Mouse (Mus musculus): ENCODE results near the gene Naa15.

Gene Naa15

DNA sequence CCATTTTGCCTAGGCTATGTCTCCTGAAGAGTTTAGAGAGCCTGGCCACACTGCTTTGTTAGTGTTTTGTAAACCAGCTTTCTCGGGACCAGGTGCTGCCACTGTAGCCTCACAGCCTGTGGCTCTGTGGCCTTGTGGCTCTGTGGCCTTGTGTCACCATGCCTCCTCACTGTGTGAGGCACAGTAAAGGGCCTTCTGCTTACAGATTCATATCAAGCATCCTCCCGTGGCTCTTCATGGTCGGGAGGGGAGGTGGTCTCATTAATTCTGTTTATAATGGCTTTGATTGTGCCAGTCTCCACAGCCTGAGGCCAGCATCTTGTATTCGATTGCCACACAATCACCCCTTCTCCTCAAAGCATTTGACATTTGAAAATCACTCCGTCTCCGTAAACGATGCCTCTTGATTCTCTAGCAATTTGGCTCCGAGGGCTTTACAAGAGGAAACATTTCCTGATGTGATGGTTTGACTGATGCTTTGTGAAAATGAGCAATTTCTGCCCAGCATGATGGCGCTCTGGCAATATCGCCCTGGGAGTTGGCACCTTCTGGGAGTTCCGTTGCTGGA is 89.5 kb downstream of the Naa15 start:
- no peak for ATAC-seq (ENCODE audit: insufficient number of reproducible peaks, low FRiP score, low TSS enrichment)

DNA sequence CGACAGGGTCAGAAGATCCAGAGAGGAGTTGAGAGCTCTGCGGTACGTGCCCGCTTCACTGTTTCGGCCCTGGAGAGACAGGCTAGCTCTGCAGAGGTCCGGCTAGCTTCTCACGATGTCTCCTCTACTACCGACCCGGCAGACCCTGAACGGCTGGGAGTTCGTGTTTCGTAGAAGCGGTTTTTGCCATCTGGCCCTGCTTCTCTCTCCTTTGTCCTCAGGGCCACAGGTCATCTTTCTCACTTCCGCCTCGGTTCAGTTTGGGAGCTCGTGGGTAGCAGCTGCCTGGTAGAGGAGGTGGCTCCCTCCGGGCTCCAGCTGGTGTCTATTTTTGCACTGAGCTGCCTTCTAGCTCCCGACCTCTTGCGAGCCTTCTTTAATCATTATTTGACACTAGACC is 90.5 kb downstream of the Naa15 start:
- ATAC-seq (ENCODE audit: insufficient number of reproducible peaks, low FRiP score, low TSS enrichment): no peak

DNA sequence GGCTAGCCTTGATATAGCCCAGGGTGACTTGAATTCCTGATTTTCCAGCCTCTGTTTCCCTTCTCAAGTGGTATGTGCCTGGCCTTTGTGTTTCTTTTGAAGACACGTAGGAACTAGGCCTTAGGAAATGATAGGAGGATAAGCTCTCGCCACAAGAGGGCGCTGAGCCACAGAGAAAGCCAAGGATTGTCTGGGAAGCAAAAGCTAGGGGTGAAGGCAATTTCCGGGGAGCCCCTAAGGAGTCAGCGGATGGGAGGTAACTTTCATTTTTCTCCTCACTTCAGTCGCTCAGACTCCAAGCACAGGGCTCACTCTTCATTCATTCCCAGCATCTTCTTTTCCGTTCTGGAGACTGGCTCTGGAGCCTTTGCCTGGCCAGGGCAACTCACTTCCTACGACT is 96.0 kb downstream of the Naa15 start:
- peak; percentile 83 for ATAC-seq (ENCODE audit: insufficient number of reproducible peaks, low FRiP score, low TSS enrichment)

DNA sequence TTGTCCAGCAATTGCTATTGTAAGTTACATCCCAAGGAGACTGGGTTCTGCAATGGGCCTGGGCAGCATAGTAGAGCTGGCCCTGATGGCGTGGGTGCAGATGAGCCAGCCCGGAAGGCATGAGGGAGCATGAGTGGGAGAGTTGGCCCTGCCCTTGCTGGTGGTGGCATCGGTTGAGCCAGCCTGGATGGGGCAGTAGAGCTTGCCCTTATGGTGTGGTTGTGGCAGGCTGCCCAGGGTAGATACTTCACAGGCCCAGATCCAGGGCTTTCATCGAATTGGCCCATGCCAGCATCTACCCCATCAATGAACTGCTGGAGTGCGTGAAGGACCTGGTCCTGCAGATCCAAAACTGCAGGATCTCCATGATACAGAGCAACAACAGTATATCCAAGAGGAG is 97.0 kb downstream of the Naa15 start:
- ATAC-seq (ENCODE audit: insufficient number of reproducible peaks, low FRiP score, low TSS enrichment): peak; percentile 62

DNA sequence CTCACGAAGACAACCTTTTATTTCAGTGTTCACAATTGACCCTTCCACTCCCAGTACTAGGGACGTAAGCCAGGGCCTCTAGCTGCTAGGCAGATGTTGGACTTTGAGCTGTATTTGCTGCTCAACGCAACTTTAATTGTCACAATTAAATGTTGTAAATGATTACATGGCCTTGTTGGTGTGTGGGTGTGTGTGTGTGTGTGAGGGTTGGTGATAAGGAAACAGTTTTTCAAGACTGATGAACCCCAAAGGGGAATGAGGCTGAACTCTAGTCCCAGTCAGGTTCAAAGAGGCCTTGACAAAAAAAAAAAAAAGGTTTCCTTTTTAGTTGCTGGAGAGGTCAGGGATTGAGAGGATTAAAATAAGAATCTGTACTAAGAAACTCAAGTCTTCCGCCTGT is 102.5 kb downstream of the Naa15 start:
- ATAC-seq (ENCODE audit: insufficient number of reproducible peaks, low FRiP score, low TSS enrichment): no peak

DNA sequence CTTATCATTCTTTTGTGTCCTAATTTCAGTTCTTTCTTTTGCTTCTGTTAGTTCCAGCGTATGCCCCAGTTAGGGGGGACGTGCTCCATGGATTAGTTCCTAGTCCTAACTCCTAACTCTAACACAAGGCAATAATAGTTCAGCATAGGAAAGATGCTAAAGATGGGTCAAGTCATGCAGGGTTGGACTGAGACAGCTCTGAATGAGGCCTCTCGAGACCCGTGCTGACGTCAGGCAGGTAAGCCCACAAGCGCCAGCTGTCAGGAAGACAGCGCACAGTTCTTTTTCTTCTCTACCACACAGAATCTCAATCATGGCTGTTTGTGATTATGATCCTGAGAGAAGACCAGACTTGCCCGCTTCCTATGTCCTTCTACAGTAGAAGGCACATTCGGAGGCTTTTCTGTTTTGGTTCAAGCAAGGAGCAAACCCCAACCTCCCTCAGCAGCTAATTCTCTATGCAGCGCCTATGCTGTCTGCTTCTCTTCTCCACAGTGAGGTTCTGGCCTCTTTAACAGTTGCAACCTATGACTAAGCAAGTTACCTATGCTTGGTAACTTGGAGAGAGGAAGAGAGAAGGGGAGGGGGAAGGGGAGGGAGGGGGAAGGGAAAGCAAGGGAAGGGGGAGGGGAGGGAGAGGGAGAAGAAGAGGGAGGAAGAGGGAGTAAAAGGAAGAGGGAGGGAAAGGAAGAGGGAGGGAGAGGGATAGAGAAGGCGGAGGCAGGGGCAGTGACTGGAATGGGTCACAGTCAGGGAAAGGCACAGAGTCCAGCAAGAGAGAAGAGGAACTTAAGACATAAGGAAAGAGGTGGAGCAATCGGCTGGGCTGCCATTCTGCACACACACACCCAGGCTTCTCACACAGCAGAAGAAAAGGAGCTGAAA is 103.2 kb downstream of the Naa15 start:
- ATAC-seq (ENCODE audit: insufficient number of reproducible peaks, low FRiP score, low TSS enrichment): no peak

DNA sequence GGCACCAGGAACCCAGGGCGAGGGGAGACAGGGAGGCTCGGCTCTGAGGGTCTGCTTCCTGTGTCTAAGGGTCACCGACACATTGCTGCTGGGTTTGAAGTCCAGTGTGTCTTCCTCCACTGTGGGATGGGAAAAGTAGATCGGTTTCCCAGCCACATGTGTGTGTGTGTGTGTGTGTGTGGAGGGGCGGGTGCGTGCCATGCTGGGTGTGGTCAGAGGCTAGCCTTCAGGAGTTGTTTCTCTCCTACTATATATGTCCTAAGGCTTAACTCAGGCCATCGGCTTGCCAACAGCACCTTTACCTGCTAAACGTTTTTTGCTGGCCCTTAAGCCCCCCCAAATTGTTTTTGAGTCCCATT is 103.8 kb downstream of the Naa15 start:
- ATAC-seq (ENCODE audit: insufficient number of reproducible peaks, low FRiP score, low TSS enrichment): no peak

DNA sequence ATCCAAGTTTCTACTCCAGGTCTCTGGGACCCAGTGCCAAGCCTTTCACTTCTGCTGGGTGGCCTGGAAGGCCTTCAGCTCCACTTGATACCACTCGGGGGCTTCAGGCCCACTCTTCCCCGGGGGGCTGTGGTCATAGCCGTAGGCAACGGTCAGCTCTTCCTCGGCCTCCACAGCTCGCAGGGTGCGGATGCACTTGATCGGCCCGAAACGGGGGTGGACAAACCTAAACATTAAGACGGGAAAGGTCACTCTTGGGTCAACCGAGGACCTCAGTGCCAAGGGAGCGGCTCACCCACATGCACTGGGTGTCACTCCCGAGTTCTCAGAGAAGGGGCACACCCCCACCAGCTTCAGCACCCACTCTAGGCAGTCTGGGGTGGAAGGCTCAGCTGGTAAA is 106.3 kb downstream of the Naa15 start:
- no peak for ATAC-seq (ENCODE audit: insufficient number of reproducible peaks, low FRiP score, low TSS enrichment)

DNA sequence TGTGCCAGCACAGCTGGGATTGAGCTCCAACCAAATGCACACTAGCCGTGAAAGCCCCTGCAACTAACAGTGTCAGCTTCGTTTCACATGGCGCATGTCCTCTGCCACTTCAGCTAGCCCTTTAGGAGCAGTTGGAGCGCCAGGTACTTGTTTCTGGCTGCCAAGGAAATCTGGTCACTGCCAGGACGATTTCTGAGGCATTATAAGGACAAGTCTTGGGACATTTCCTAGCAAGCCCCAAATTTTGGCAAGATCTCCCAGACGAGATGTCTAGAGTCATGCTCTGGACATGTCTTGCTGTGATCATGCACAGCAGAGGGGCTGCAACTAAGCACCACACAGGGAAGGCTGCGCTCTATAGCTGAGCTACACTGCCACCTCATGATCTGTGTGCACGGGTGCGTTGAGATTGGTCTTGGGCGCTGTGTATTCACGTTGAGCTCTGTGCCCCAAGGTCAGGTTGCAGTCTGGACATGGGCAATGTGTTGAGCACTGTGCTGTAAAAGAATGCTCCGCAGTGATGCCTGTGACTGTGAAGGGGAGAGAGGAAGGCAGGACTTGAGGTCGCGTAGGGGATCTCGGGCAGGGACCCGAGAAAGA is 110.3 kb downstream of the Naa15 start:
- peak; percentile 38; the same call in 1 of the 2 replicates for ATAC-seq (ENCODE audit: insufficient number of reproducible peaks, low FRiP score, low TSS enrichment)

Measured in cerebellum, adult (tissue).